Mouse (Mus musculus) heart, embryonic 16.5 days (tissue): ENCODE measurements around the gene Rtbdn. TPM values are rescaled to one million over a fixed set of nuclear protein-coding genes. Genes with fewer than 3 reads are reported as not detected.

Source experiments
- ATAC-seq: fragments of 200-750 bp; cut with Nextera tagmentation; replicated peaks from 2 replicates; pipeline ENCODE4 v1.8.0; 2017; ENCODE audit warnings: moderate number of reproducible peaks; ENCODE audit not compliant: insufficient read depth, low FRiP score; ENCODE audit errors: extremely low read depth
- H3K27ac ChIP-seq: fragments of 300-500 bp; sonication (generic); 2 replicates; pipeline ENCODE4 v1.5.1; 2014; ENCODE audit warnings: mild to moderate bottlenecking, low read length, control low read depth, moderate library complexity
- H3K27me3 ChIP-seq: fragments of 300-500 bp; sonication (generic); 2 replicates; pipeline ENCODE4 v1.6.1; 2014; ENCODE audit warnings: low read length, mixed read lengths; ENCODE audit not compliant: control insufficient read depth, insufficient read depth
- H3K36me3 ChIP-seq: fragments of 300-500 bp; sonication (generic); 2 replicates; pipeline ENCODE4 v1.6.1; 2014; ENCODE audit not compliant: control insufficient read depth, insufficient read depth
- H3K4me1 ChIP-seq: fragments of 300-500 bp; sonication (generic); 2 replicates; pipeline ENCODE4 v1.6.1; 2014; ENCODE audit warnings: low read length, mixed read lengths; ENCODE audit not compliant: control insufficient read depth, insufficient read depth
- H3K4me2 ChIP-seq: fragments of 300-500 bp; sonication (generic); 2 replicates; pipeline ENCODE4 v1.6.1; 2014; ENCODE audit warnings: low read depth, mild to moderate bottlenecking, control low read depth, low read length
- H3K4me3 ChIP-seq: fragments of 300-500 bp; sonication (generic); 2 replicates; pipeline ENCODE4 v1.5.1; 2014; ENCODE audit warnings: mild to moderate bottlenecking, control low read depth, low read length
- H3K9ac ChIP-seq: fragments of 300-500 bp; sonication (generic); 2 replicates; pipeline ENCODE4 v1.6.1; 2014; ENCODE audit warnings: low read length, control low read depth
- H3K9me3 ChIP-seq: fragments of 300-500 bp; sonication (generic); replicated peaks from 2 replicates; pipeline ENCODE4 v1.6.1; 2016; ENCODE audit warnings: low read length; ENCODE audit not compliant: control insufficient read depth
- WGBS: fragments of 180-500 bp; shearing (Covaris S2); extraction: QIAGEN DNeasy Blood & Tissue Kit; methylation state at CpG from one replicate; pipeline ENCODE4 v1.1.7; 2014; 5-methylcytosine and 5-hydroxymethylcytosine counted together
- polyA plus RNA-seq: library from polyadenylated mRNA; unstranded; fragments of >200 nt; fragmentation: Nextera tagmentation; extraction: Ambion mirVana; gene quantifications from 2 replicates; pipeline ENCODE4 v1.2.1, GENCODE M21; 2015

The Rtbdn gene
- polyA plus RNA-seq, 1 experiment from 2014 or later = 0.38 TPM

DNA sequence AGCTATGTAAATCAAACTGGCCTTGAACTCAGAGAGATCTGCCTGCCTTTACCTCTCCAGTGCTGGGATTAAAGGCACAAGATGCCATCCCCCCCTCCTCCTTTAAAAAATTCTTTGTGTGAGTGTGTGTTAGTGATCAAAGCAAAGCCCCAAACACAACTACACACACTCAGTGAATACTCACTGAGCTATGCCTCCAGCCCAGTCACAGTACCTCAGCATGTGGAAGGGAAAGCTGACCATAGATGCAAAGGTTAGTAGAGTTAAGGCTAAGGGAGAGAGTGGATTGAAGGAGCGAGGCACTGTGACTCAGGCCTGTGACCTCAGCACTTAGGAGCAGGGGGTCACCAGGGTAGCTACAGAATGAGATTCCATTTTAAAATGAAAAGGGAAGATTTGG lies 26.3 kb downstream of the Rtbdn start:
- H3K36me3 ChIP-seq = peaks cover 16% of the 10 kb centered on the region
- H3K9ac ChIP-seq = no peak overlapping the region
- no peak overlapping the region for H3K27ac ChIP-seq
- WGBS = 90% methylated on average over 1 of the region's 1 CpGs
- ATAC-seq = no peak
- H3K27me3 ChIP-seq = no peaks in the 10 kb centered on the region
- no peak overlapping the region for H3K4me3 ChIP-seq
- H3K4me2 ChIP-seq = no peak overlapping the region
- peaks cover 32% of the 10 kb centered on the region for H3K4me1 ChIP-seq
- H3K9me3 ChIP-seq = no peaks in the 10 kb centered on the region

DNA sequence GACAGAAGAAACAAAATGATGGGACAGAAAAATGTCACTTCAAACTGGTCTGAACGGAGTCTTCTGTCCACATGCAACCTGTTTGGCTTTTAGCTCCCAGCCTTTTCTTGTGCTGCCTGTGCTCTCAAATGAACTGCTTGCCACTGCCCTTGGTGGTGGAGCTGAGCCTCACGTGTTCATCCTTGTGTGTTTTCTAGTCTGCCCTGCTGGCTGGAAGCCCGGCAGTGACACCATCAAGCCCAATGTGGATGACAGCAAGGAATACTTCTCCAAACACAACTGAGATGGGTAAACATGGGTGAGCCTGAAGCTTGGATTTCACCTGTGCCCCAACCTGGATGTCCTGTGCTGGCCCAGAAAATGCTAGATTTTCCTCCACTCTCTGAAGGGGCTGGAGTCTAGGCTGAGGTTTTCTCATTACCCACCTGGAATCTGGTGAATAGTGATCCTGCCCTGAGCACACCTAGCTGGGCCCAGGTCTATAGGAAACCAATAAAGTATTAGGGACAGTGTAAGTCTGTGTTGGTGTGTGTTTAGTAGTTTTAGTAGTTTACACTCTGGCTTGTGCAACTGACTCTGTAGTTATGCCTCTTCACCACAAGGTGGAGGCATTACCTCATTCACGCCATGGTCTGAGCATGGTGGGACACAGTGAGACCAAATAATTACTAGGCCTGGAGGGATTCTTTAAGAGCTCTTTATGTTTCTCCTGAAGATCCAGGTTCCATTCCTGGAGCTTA lies 27.2 kb downstream of the Rtbdn start:
- H3K9me3 ChIP-seq = no peaks in the 10 kb centered on the region
- no peak for ATAC-seq
- WGBS = 60% methylated on average over 4 of the region's 4 CpGs
- H3K4me3 ChIP-seq = no peak overlapping the region
- no peaks in the 10 kb centered on the region for H3K27me3 ChIP-seq
- H3K27ac ChIP-seq = no peak overlapping the region
- H3K36me3 ChIP-seq = peaks cover 16% of the 10 kb centered on the region
- no peak overlapping the region for H3K9ac ChIP-seq
- H3K4me1 ChIP-seq = peaks cover 30% of the 10 kb centered on the region
- no peak overlapping the region for H3K4me2 ChIP-seq

DNA sequence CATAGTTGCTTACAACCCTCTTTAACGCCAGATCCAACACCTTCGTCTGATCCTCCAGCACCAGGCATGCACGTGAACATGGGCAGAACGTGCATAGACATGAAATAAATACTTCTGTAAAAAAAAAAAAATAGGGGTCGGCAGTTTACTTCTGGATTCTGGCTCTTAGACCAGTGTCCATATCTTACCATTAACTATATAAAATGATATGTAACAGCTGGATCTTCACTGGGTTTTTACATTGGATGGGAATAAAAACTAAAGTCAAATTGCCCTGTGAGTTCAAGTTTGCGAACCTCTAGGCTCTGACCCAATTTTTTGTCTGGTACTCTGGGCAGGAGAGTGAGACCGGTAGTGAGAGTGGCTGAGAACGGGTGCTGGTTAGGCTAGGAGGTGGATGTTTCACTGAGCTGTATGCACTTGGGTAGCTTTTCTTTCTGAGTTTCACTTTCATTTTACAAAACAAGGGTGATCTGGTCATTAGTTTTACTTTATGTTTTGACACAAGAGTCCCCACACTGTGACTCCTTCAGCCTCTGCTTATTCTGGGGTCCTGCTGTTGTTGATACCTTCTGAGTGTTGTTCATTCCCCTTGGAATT lies 27.9 kb downstream of the Rtbdn start:
- H3K4me1 ChIP-seq = peaks cover 37% of the 10 kb centered on the region
- WGBS = 79% methylated on average over 8 of the region's 8 CpGs
- no peaks in the 10 kb centered on the region for H3K27me3 ChIP-seq
- no peaks in the 10 kb centered on the region for H3K9me3 ChIP-seq
- no peak overlapping the region for H3K9ac ChIP-seq
- H3K4me2 ChIP-seq = no peak overlapping the region
- H3K4me3 ChIP-seq = no peak overlapping the region
- no peak overlapping the region; the same call in 1 of the 2 replicates for H3K27ac ChIP-seq
- no peak for ATAC-seq
- peaks cover 16% of the 10 kb centered on the region for H3K36me3 ChIP-seq

DNA sequence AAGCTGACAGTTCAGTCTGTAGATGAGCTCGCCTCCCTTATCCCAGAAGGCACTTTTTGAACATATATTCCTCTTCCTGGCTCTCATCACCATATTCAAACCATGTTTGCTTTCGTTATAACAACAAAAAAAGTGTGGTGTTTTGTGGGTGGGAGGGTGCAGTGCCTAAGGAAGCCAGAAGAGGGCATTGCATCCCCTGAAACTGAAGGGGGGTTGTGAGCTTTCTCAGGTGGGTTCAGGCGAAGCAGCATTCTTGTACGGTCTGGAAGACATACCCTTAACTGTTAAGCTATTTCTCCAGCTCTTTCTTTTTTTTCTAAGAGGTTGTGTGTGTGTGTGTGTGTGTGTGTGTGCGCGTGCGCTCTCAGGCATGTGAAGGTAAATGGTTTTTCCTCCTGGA lies 28.6 kb downstream of the Rtbdn start:
- 36% methylated on average over 7 of the region's 7 CpGs for WGBS
- H3K36me3 ChIP-seq = peaks cover 16% of the 10 kb centered on the region
- peaks cover 41% of the 10 kb centered on the region for H3K4me1 ChIP-seq
- H3K27ac ChIP-seq = peak overlapping the region; percentile 94
- H3K9me3 ChIP-seq = no peaks in the 10 kb centered on the region
- H3K9ac ChIP-seq = no peak overlapping the region
- H3K27me3 ChIP-seq = no peaks in the 10 kb centered on the region
- H3K4me2 ChIP-seq = peak overlapping the region; percentile 97; the same call in 1 of the 2 replicates
- no peak overlapping the region for H3K4me3 ChIP-seq
- no peak for ATAC-seq

DNA sequence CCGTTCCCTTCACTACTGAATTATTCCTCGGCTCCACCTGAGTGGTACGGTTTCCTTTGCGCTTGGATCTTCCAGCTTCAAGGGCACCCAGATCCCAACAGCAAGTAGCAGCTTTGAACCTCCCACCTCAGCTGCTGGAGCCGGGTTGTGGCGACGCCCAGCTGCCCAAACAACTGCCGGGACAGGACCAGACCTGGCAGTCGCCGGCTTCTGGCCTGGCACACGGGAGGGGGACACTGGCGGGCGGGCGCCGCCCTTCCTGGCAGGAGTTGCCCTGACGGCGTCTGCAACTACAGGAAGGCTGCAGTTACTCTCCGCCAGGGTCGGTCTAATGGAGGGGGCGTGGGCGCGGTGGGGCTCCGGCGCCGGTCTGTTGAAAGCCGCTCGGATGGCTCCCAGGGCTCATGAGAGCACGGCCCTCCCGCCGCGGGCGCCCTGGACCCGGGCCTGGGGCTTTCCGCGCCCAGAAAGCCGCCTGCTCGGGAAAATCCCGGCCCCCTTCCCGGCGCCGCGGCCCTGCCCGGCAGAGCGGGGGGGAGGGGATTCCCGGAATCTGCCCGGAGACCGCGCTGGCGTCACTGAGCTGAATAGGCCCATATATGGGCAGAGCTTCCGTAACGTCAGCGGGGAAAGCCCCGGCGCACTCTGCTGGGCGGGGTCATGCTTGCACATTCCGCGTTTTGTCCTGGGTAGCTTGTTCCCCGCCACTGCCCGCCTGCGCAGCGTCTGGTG lies 29.4 kb downstream of the Rtbdn start:
- Histone ChIP-seq H3K27ac (peak overlapping the region; percentile 94), H3K27me3 (no peaks in the 10 kb centered on the region), H3K4me2 (peak overlapping the region; percentile 97), H3K9ac (peak overlapping the region; percentile 90), H3K4me3 (peak overlapping the region; percentile 73), H3K4me1 (peaks cover 41% of the 10 kb centered on the region), H3K36me3 (peaks cover 14% of the 10 kb centered on the region), H3K9me3 (no peaks in the 10 kb centered on the region)
- ATAC-seq = peak; percentile 81
- WGBS = under 1% methylated on average over 58 of the region's 61 CpGs

DNA sequence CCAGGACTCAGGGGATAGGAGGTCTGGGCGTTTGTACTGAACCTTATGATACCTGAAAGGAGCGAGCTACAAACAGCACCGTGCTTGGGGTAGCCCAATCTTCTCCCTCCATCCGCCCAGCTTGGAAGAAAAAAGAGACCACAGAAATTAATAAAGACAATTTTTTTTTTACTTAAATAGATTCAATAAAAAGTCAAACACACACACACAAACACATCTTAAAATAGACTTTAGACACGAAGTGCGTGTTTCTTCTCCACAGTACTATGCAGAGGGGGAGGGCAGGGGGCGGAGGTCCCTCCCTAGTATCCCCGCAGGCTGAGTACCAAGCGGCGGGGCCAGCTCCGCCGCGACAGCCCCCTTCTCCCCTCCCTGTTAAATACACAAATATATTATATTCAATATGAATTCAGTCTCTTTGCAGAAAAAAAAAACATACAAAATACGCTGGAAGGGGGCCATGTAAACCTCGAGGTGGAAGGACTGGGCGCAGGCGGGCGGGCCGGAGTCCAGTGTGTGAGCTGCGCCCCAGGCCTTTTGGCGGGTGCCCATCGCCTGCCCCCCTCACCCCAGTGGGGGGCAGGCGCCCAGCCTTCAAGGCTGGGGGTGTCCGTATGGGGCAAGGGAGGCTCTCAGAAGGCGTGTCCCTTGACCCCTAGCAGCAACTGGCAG lies 30.1 kb downstream of the Rtbdn start:
- 3% methylated on average over 25 of the region's 25 CpGs for WGBS
- Histone ChIP-seq H3K4me2 (peak overlapping the region; percentile 97), H3K9me3 (no peaks in the 10 kb centered on the region), H3K36me3 (peaks cover 7% of the 10 kb centered on the region), H3K9ac (peak overlapping the region; percentile 90), H3K4me3 (peak overlapping the region; percentile 73), H3K4me1 (peaks cover 44% of the 10 kb centered on the region), H3K27ac (peak overlapping the region; percentile 94), H3K27me3 (no peaks in the 10 kb centered on the region)
- no peak for ATAC-seq

DNA sequence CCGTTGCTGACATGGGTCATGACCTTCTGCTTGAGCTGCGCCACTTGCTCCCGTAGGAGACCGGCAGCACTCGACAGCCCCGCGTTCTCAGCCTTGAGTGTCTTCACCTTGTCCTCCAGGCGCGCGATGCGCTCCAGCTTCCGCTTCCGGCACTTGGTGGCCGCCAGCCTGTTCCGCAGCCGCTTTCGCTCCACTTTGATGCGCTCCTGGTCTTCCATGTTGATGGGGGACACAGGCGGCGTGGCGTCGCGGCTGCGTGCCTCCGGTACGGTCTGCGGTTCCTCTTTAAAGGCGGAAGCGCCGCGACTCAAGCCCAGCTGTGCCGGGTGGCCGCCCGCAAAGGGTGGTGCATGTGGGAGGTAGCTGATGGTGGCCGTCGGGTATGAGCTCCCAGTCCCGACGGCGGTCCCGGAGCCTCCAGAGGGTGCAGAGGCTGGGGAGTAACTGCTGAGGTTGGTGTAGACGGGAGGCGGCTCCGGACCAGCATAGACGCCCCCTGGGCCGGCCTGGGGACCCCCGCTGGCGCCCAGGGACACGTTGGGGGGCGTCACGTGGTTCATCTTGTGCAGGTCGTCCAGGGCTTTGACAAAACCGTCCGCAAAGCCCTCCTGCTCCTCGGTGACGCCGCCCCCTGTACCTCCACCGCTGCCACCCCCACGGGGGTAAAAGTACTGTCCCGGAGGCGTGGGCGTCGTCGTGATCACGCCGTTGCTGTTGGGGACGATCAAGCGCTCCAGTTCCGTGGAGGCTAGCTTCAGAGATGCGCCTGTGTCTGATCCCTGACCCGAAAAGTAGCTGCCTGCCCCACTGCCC lies 30.9 kb downstream of the Rtbdn start:
- Histone ChIP-seq H3K9me3 (no peaks in the 10 kb centered on the region), H3K36me3 (peaks cover 7% of the 10 kb centered on the region), H3K9ac (peak overlapping the region; percentile 90), H3K4me3 (peak overlapping the region; percentile 73), H3K4me2 (peak overlapping the region; percentile 97), H3K27ac (peak overlapping the region; percentile 94), H3K4me1 (peaks cover 48% of the 10 kb centered on the region), H3K27me3 (no peaks in the 10 kb centered on the region)
- no peak for ATAC-seq
- under 1% methylated on average over 69 of the region's 70 CpGs for WGBS

DNA sequence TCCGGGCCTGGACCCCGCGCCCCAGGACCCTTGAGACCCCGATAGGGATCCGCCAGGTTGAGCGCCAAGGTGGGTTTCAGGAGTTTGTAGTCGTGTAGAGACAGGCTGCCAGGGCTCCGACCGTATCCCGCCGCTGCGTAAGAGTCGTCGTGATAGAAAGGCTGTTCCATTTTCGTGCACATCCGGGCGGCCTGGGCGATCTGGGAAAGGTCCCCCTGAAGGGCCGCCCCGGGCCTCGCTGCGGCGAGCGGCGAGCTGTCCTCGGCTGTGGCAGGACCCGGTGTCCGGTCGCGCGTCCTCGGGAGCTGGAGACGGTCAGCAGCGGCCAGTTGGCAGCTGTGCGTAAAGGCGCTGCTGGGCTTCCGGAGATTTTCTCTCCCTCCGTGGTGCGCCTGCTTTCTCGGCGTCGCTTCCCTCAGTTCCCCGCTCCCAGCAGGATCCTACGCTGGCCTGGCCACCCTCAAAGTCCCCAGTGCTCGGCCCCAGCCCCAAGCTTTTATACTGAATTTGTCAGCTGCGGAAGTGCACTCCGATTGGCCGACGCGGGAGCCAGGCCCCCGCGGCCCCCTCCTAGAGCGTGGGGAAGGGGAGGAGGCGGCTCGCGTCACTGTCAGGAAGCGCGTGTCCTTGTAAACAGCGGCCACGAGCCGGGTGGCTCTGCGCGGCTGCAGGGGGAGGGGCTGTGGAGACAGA lies 31.6 kb downstream of the Rtbdn start, which contains the start of gene Junb:
Junb (minus strand) TSS at position 471 of the 693 bp plus-strand sequence.
- H3K9me3 ChIP-seq = no peaks in the 10 kb centered on the region
- H3K9ac ChIP-seq = peak within 1 kb of the TSS; percentile 90
- 1% methylated on average over 63 of the region's 63 CpGs for WGBS
- peak; percentile 58 for ATAC-seq
- no peaks in the 10 kb centered on the region for H3K27me3 ChIP-seq
- H3K4me1 ChIP-seq = peaks cover 48% of the 10 kb centered on the region
- peaks cover 7% of the 10 kb centered on the region; the same call in 1 of the 2 replicates for H3K36me3 ChIP-seq
- peak within 1 kb of the TSS; percentile 97 for H3K4me2 ChIP-seq
- peak within 1 kb of the TSS; percentile 94 for H3K27ac ChIP-seq
- peak within 1 kb of the TSS; percentile 73 for H3K4me3 ChIP-seq
